Mouse (Mus musculus) retina, embryonic 14.5 days (tissue): ENCODE measurements at regions not wholly inside any gene's neighbourhood (a gene's known extent, or its start where the extent isn't known, plus 50 kb on each side); places are given as distances from the start of the nearest gene placed in this dataset.

ENCODE experiments used
- DNase-seq: peaks from one replicate; pipeline ENCODE4 v3.0.0-alpha.2; 2015; ENCODE audit warnings: low spot score

- DNase-seq: no peak
These were observed 182.7 kb upstream of the Prr30 start for GRCm38 (mm10) chr14:101382838-101383237.

GRCm38 (mm10) chr14:101381943-101382342 is 181.8 kb upstream of the Prr30 start:
- DNase-seq: no peak

- DNase-seq: no peak
These were observed 179.5 kb upstream of the Prr30 start for GRCm38 (mm10) chr14:101379663-101380006.

GRCm38 (mm10) chr14:101378965-101379662 is 179.0 kb upstream of the Prr30 start:
- peak; percentile 88 for DNase-seq

- no peak for DNase-seq
These were observed 178.4 kb upstream of the Prr30 start for GRCm38 (mm10) chr14:101378545-101378944.

- no peak for DNase-seq
These were observed 176.6 kb upstream of the Prr30 start for GRCm38 (mm10) chr14:101376690-101377089.

- no peak for DNase-seq
These were observed 175.7 kb upstream of the Prr30 start for GRCm38 (mm10) chr14:101375833-101376232.

GRCm38 (mm10) chr14:101373864-101374263 is 173.7 kb upstream of the Prr30 start:
- no peak for DNase-seq

- no peak for DNase-seq
These were observed 159.7 kb upstream of the Prr30 start for GRCm38 (mm10) chr14:101359860-101360259.

- peak; percentile 13 for DNase-seq
These were observed 152.9 kb upstream of the Prr30 start for GRCm38 (mm10) chr14:101353009-101353378.

GRCm38 (mm10) chr14:101352046-101353008 is 152.2 kb upstream of the Prr30 start:
- DNase-seq: peak; percentile 56

GRCm38 (mm10) chr14:101340331-101340730 is 140.2 kb upstream of the Prr30 start:
- no peak for DNase-seq

- DNase-seq: no peak
These were observed 131.9 kb upstream of the Prr30 start for GRCm38 (mm10) chr14:101332015-101332414.

GRCm38 (mm10) chr14:101327421-101327820 is 127.3 kb upstream of the Prr30 start:
- peak; percentile 56 for DNase-seq

GRCm38 (mm10) chr14:101326477-101326941 is 126.4 kb upstream of the Prr30 start:
- peak; percentile 63 for DNase-seq

GRCm38 (mm10) chr14:101323361-101323760 is 123.2 kb upstream of the Prr30 start:
- no peak for DNase-seq

GRCm38 (mm10) chr14:101307920-101308319 is 107.8 kb upstream of the Prr30 start:
- no peak for DNase-seq

- DNase-seq: no peak
These were observed 104.4 kb upstream of the Prr30 start for GRCm38 (mm10) chr14:101304487-101305032.

GRCm38 (mm10) chr14:101297841-101298240 is 97.7 kb upstream of the Prr30 start:
- no peak for DNase-seq

- DNase-seq: peak; percentile 71
These were observed 94.6 kb upstream of the Prr30 start for GRCm38 (mm10) chr14:101294693-101295092.

- no peak for DNase-seq
These were observed 87.6 kb upstream of the Prr30 start for GRCm38 (mm10) chr14:101287755-101288154.

- DNase-seq: no peak
These were observed 69.1 kb upstream of the Prr30 start for GRCm38 (mm10) chr14:101269048-101269789.
